Mouse (Mus musculus): ENCODE data around the gene Map3k14.

- TF ChIP-seq NELFE (IDR thresholded peaks at IDR 0.05; ENCODE audit: low read depth, low read length) (no peak), TAL1 (IDR thresholded peaks at IDR 0.05; ENCODE audit: low read length) (no peak), POLR2A (IDR thresholded peaks at IDR 0.05; ENCODE audit: control insufficient read depth in 1 of 2, insufficient read depth in 1 of 2, low read depth in 1 of 2, low read length in 2 of 2, poor library complexity in 1 of 2) (no peak), ETS1 (IDR thresholded peaks at IDR 0.05; ENCODE audit: low read depth, low read length) (no peak), USF1 (IDR thresholded peaks at IDR 0.05; ENCODE audit: low read depth, low read length) (no peak), MXI1 (IDR thresholded peaks at IDR 0.05; ENCODE audit: low read depth, low read length) (no peak)
Observed at GRCm38 (mm10) chr11:103264427-103265005, 2.8 kb downstream of the Map3k14 start.

Measured in MEL (cell line).